Mouse (Mus musculus): Measurements from ENCODE around the gene Rsg1. TPM values are rescaled to one million over a fixed set of nuclear protein-coding genes. Genes with fewer than 3 reads are reported as not detected.

Gene Rsg1
- polyA plus RNA-seq, 1 experiment: not detected

GRCm38 (mm10) chr4:141269080-141269479 lies 55.3 kb downstream of the Rsg1 start:
- H3K4me1 ChIP-seq (ENCODE audit: control insufficient read depth, insufficient read depth, insufficient read length, low read length): peaks cover 9% of the 10 kb centered on the region

GRCm38 (mm10) chr4:141270201-141270940 lies 56.6 kb downstream of the Rsg1 start:
- H3K27ac ChIP-seq (replicated peaks; ENCODE audit: low read depth, low read length): no peak overlapping the region
- no peak overlapping the region for H3K4me3 ChIP-seq (ENCODE audit: insufficient read depth, low read depth, low read length)
- peaks cover 9% of the 10 kb centered on the region for H3K4me1 ChIP-seq (ENCODE audit: control insufficient read depth, insufficient read depth, insufficient read length, low read length)

More at GRCm38 (mm10) chr4:141269080-141269479, 55.3 kb downstream of the Rsg1 start:
- no peak overlapping the region for H3K4me3 ChIP-seq (ENCODE audit: insufficient read depth, low read depth, low read length)
- H3K27ac ChIP-seq (replicated peaks; ENCODE audit: low read depth, low read length): no peak overlapping the region

- Histone ChIP-seq H3K4me3 (ENCODE audit: insufficient read depth, low read depth, low read length) (no peak overlapping the region), H3K27ac (replicated peaks; ENCODE audit: low read depth, low read length) (no peak overlapping the region), H3K4me1 (ENCODE audit: control insufficient read depth, insufficient read depth, insufficient read length, low read length) (peaks cover 9% of the 10 kb centered on the region)
Observed at GRCm38 (mm10) chr4:141271228-141271627, 57.5 kb downstream of the Rsg1 start.

- Histone ChIP-seq H3K27ac (replicated peaks; ENCODE audit: low read depth, low read length) (no peak overlapping the region), H3K4me3 (ENCODE audit: insufficient read depth, low read depth, low read length) (no peak overlapping the region), H3K4me1 (ENCODE audit: control insufficient read depth, insufficient read depth, insufficient read length, low read length) (peaks cover 9% of the 10 kb centered on the region)
Observed at GRCm38 (mm10) chr4:141271721-141272120, 58.0 kb downstream of the Rsg1 start.

- H3K27ac ChIP-seq (replicated peaks; ENCODE audit: low read depth, low read length): no peak overlapping the region
- H3K4me1 ChIP-seq (ENCODE audit: control insufficient read depth, insufficient read depth, insufficient read length, low read length): peaks cover 17% of the 10 kb centered on the region
- H3K4me3 ChIP-seq (ENCODE audit: insufficient read depth, low read depth, low read length): peak overlapping the region; percentile 36
Observed at GRCm38 (mm10) chr4:141272878-141273277, 59.1 kb downstream of the Rsg1 start.

- H3K4me3 ChIP-seq (ENCODE audit: insufficient read depth, low read depth, low read length): peak overlapping the region; percentile 36
- peaks cover 18% of the 10 kb centered on the region for H3K4me1 ChIP-seq (ENCODE audit: control insufficient read depth, insufficient read depth, insufficient read length, low read length)
- no peak overlapping the region for H3K27ac ChIP-seq (replicated peaks; ENCODE audit: low read depth, low read length)
Observed at GRCm38 (mm10) chr4:141273296-141273695, 59.5 kb downstream of the Rsg1 start.

- no peak overlapping the region for H3K27ac ChIP-seq (replicated peaks; ENCODE audit: low read depth, low read length)
Observed at GRCm38 (mm10) chr4:141274485-141275341, 61.0 kb downstream of the Rsg1 start.

More at GRCm38 (mm10) chr4:141274485-141275341, 61.0 kb downstream of the Rsg1 start:
- H3K4me1 ChIP-seq (ENCODE audit: control insufficient read depth, insufficient read depth, insufficient read length, low read length): peaks cover 18% of the 10 kb centered on the region
- H3K4me3 ChIP-seq (ENCODE audit: insufficient read depth, low read depth, low read length): no peak overlapping the region

Other genes with a start within 250 kb of the Rsg1 start
- gene Atp13a2, start 227.1 kb upstream of the Rsg1 start, polyA plus RNA-seq (2012; ENCODE audit: insufficient read depth, insufficient read length, missing spikeins): 6.7 and 6.8 TPM in 2 replicates
- 1.4 and 3.0 TPM in 2 replicates for gene Mfap2, start 203.5 kb upstream of the Rsg1 start, polyA plus RNA-seq (2012; ENCODE audit: insufficient read depth, insufficient read length, missing spikeins)
- 1.4 and 3.2 TPM in 2 replicates for gene Crocc, start 153.4 kb upstream of the Rsg1 start, polyA plus RNA-seq (2012; ENCODE audit: insufficient read depth, insufficient read length, missing spikeins)
- gene Necap2, start 135.6 kb upstream of the Rsg1 start, polyA plus RNA-seq (2012; ENCODE audit: insufficient read depth, insufficient read length, missing spikeins): 24.2 and 29.4 TPM in 2 replicates
- not detected in 2 replicates for gene Spata21, start 125.6 kb upstream of the Rsg1 start, polyA plus RNA-seq (2012; ENCODE audit: insufficient read depth, insufficient read length, missing spikeins)
- 52.2 and 85.4 TPM in 2 replicates for gene Szrd1, start 74.2 kb upstream of the Rsg1 start, polyA plus RNA-seq (2012; ENCODE audit: insufficient read depth, insufficient read length, missing spikeins)
- 4.4 and 5.3 TPM in 2 replicates for gene Fbxo42, start 66.0 kb upstream of the Rsg1 start, polyA plus RNA-seq (2012; ENCODE audit: insufficient read depth, insufficient read length, missing spikeins)
- gene Arhgef19, start 25.5 kb downstream of the Rsg1 start, polyA plus RNA-seq (2012; ENCODE audit: insufficient read depth, insufficient read length, missing spikeins): 3.2 and 3.6 TPM in 2 replicates
- 1.6 and 1.7 TPM in 2 replicates for gene Epha2, start 87.3 kb downstream of the Rsg1 start, polyA plus RNA-seq (2012; ENCODE audit: insufficient read depth, insufficient read length, missing spikeins)
- 1.3 TPM in 1 of 2 replicates, not detected in the other for gene Fam131c, start 154.3 kb downstream of the Rsg1 start, polyA plus RNA-seq (2012; ENCODE audit: insufficient read depth, insufficient read length, missing spikeins)
- not detected in 2 replicates for gene Clcnka, start 184.8 kb downstream of the Rsg1 start, polyA plus RNA-seq (2012; ENCODE audit: insufficient read depth, insufficient read length, missing spikeins)
- gene Clcnkb, start 202.1 kb downstream of the Rsg1 start, polyA plus RNA-seq (2012; ENCODE audit: insufficient read depth, insufficient read length, missing spikeins): not detected in 2 replicates
- 3.5 and 3.8 TPM in 2 replicates for gene Hspb7, start 206.8 kb downstream of the Rsg1 start, polyA plus RNA-seq (2012; ENCODE audit: insufficient read depth, insufficient read length, missing spikeins)
- not detected in 2 replicates for gene Srarp, start 222.1 kb downstream of the Rsg1 start, polyA plus RNA-seq (2012; ENCODE audit: insufficient read depth, insufficient read length, missing spikeins)
- 5.1 and 7.9 TPM in 2 replicates for gene Zbtb17, start 230.7 kb downstream of the Rsg1 start, polyA plus RNA-seq (2012; ENCODE audit: insufficient read depth, insufficient read length, missing spikeins)

All from brown adipose tissue, adult 24 weeks (tissue).